Mouse (Mus musculus) liver, postnatal 0 days (tissue): ENCODE results near the gene Minos1. TPM values are rescaled to one million over a fixed set of nuclear protein-coding genes. Genes with fewer than 3 reads are reported as not detected.

ENCODE experiments used
- ATAC-seq: fragments of 200-750 bp; cut with Nextera tagmentation; 2 replicates; pipeline ENCODE4 v1.8.0; 2017; ENCODE audit warnings: mild to moderate bottlenecking, moderate library complexity
- DNase-seq: peaks from one replicate; pipeline ENCODE4 v3.0.0-alpha.2; 2016
- H3K27ac ChIP-seq: fragments of 300-500 bp; sonication (generic); 2 replicates; pipeline ENCODE4 v1.5.1; 2014; ENCODE audit warnings: antibody characterized with exemption, moderate library complexity, mild to moderate bottlenecking, low read depth
- H3K27me3 ChIP-seq: fragments of 300-500 bp; sonication (generic); 2 replicates; pipeline ENCODE4 v1.6.1; 2014; ENCODE audit warnings: low read length, control low read depth, mixed read lengths; ENCODE audit not compliant: insufficient read depth
- H3K36me3 ChIP-seq: fragments of 300-500 bp; sonication (generic); replicated peaks from 2 replicates; pipeline ENCODE4 v1.6.1; 2014; ENCODE audit warnings: mild to moderate bottlenecking, control low read depth, low read length, moderate library complexity, mixed read lengths; ENCODE audit not compliant: insufficient read depth
- H3K4me1 ChIP-seq: fragments of 300-500 bp; sonication (generic); 2 replicates; pipeline ENCODE4 v1.6.1; 2014; ENCODE audit warnings: antibody characterized with exemption, mild to moderate bottlenecking, control low read depth; ENCODE audit not compliant: insufficient read depth
- H3K4me2 ChIP-seq: fragments of 300-500 bp; sonication (generic); 2 replicates; pipeline ENCODE4 v1.6.1; 2014; ENCODE audit warnings: low read depth, mild to moderate bottlenecking, low read length, moderate library complexity, mixed read lengths
- H3K4me3 ChIP-seq: fragments of 300-500 bp; sonication (generic); 2 replicates; pipeline ENCODE4 v1.5.1; 2014; ENCODE audit warnings: low read depth, low read length
- H3K9ac ChIP-seq: fragments of 300-500 bp; sonication (generic); replicated peaks from 2 replicates; pipeline ENCODE4 v1.6.1; 2014; ENCODE audit warnings: mild to moderate bottlenecking, moderate library complexity
- H3K9me3 ChIP-seq: fragments of 300-500 bp; sonication (generic); 2 replicates; pipeline ENCODE4 v1.6.1; 2016; ENCODE audit warnings: mild to moderate bottlenecking, control low read depth, low read length, mixed read lengths
- CTCF ChIP-seq: sonication (generic); IDR thresholded peaks from 2 replicates; pipeline ENCODE4 v1.5.1; 2016; ENCODE audit warnings: antibody characterized with exemption, low read depth
- EP300 ChIP-seq: IDR thresholded peaks from 2 replicates; pipeline ENCODE4 v1.6.1; 2016; ENCODE audit warnings: antibody characterized with exemption, low read depth, mild to moderate bottlenecking
- WGBS: fragments of 180-500 bp; shearing (Covaris S2); extraction: QIAGEN DNeasy Blood & Tissue Kit; methylation state at CpG from one replicate; pipeline ENCODE4 v1.1.7; 2014; ENCODE audit not compliant: insufficient replicate concordance; 5-methylcytosine and 5-hydroxymethylcytosine counted together
- polyA plus RNA-seq: library from polyadenylated mRNA; unstranded; fragments of >200 nt; fragmentation: Nextera tagmentation; extraction: Ambion mirVana; gene quantifications from 2 replicates; pipeline ENCODE4 v1.2.1, GENCODE M21; 2015

The Minos1 gene
- polyA plus RNA-seq, 1 experiment from 2014 or later: 387 TPM

DNA sequence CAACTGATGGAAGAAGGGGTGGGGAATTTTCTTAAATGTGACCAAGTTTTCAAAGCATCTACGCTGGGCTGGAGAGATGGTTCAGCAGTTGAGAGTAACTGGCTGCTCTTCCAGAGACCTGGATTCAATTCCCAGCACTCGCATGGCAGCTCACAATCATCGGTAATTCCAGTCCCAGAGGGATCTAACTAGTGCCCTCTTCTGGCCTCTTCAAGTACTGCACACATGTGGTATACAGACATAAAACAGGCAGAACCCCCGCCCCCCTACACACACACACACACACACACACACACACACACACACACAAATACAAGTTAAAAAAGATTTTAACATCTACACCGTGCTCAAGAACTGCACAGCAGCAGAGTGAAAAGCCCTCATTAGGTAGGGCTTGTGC lies 15.2 kb downstream of the Minos1 start:
- TF ChIP-seq EP300 (no peak), CTCF (peak; percentile 59)
- DNase-seq (peak; percentile 45), ATAC-seq (no peak)
- 91% methylated on average over 5 of the region's 5 CpGs for WGBS
- Histone ChIP-seq H3K9me3 (no peaks in the 10 kb centered on the region), H3K27me3 (no peaks in the 10 kb centered on the region), H3K4me1 (peaks cover 47% of the 10 kb centered on the region), H3K4me2 (no peak overlapping the region), H3K36me3 (no peaks in the 10 kb centered on the region), H3K9ac (no peak overlapping the region), H3K4me3 (no peak overlapping the region), H3K27ac (no peak overlapping the region)

DNA sequence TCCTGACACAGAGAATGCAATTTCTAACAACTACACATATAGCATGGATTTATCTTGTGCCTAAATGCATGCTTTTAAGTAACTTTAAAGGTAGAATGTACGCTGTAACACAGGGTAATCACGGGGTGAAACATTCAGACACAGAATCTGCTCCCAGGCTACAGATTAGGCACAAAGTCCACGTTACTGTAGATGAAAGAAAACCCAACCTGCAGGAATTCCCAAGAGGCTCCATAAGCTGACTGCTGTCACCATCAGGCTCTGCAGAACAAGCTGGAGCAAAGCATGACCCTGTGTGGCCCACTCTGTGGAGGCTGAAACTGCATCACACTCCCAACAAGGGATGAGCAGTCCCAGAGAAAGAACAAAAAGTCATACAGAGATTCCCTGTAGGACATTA lies 18.4 kb downstream of the Minos1 start:
- Histone ChIP-seq H3K36me3 (0 out of 2 replicates have a peak, but pooled peaks cover under 1% of the 10 kb centered on the region), H3K9me3 (no peaks in the 10 kb centered on the region), H3K4me3 (no peak overlapping the region), H3K4me1 (peaks cover 31% of the 10 kb centered on the region), H3K27me3 (no peaks in the 10 kb centered on the region), H3K4me2 (no peak overlapping the region), H3K27ac (no peak overlapping the region), H3K9ac (no peak overlapping the region)
- no peak for ATAC-seq
- 57% methylated on average over 3 of the region's 3 CpGs for WGBS
- TF ChIP-seq CTCF (no peak), EP300 (no peak)
- DNase-seq: no peak

DNA sequence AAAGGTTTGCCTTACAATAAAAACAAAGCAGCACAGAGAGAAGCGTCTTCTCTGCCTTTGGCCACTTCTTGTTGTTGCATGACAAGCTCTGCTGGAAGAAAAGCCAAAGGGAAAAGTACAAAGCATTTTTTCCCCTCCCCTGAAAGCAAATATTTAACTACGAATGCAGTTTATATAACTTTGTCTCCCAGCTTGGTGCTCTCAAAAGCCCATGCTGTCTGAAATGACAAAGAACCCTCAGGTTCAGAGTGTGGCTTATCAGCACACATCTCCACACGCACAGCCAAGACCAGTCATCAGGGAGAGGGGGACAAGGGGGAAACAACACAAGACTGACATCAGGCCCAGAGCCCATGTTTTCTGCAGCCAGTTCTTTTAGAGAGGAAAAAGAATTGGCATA lies 19.5 kb downstream of the Minos1 start:
- no peaks in the 10 kb centered on the region for H3K9me3 ChIP-seq
- H3K4me3 ChIP-seq: no peak overlapping the region
- no peak for DNase-seq
- H3K4me2 ChIP-seq: 0 out of 2 replicates have a peak overlapping the region, but pooled peaks have one; percentile 22
- no peak overlapping the region for H3K9ac ChIP-seq
- ATAC-seq: no peak
- H3K27me3 ChIP-seq: no peaks in the 10 kb centered on the region
- TF ChIP-seq CTCF: no peak
- no peak overlapping the region for H3K27ac ChIP-seq
- 40% methylated on average over 3 of the region's 3 CpGs for WGBS
- H3K36me3 ChIP-seq: 0 out of 2 replicates have a peak, but pooled peaks cover 3% of the 10 kb centered on the region
- peaks cover 22% of the 10 kb centered on the region for H3K4me1 ChIP-seq

DNA sequence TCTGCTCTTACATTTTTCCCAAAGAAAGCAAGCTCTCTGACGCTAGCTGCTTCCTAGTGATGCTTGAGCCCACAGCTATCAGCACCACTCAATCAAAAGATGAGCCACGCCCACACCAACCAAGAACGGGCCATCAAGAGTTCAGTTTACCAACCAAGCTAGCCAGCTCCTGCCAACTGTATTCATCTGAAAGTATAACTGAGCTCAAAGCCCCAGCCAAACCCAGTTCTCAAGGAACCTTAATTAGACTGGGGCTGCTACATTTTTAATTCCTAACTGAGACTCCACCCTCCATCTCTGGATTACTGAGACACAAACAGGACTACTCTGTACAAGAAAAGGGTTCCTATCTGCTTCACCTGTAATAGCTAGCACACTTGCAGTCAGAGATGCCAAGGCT lies 20.1 kb downstream of the Minos1 start:
- TF ChIP-seq EP300 (no peak), CTCF (no peak)
- Histone ChIP-seq H3K27ac (0 out of 2 replicates have a peak overlapping the region, but pooled peaks have one; percentile 11), H3K4me3 (no peak overlapping the region), H3K9me3 (no peaks in the 10 kb centered on the region), H3K9ac (no peak overlapping the region), H3K36me3 (0 out of 2 replicates have a peak, but pooled peaks cover 3% of the 10 kb centered on the region), H3K27me3 (no peaks in the 10 kb centered on the region), H3K4me2 (0 out of 2 replicates have a peak overlapping the region, but pooled peaks have one; percentile 22), H3K4me1 (peaks cover 17% of the 10 kb centered on the region)
- ATAC-seq (no peak), DNase-seq (no peak)
- 24% methylated on average over 3 of the region's 3 CpGs for WGBS

DNA sequence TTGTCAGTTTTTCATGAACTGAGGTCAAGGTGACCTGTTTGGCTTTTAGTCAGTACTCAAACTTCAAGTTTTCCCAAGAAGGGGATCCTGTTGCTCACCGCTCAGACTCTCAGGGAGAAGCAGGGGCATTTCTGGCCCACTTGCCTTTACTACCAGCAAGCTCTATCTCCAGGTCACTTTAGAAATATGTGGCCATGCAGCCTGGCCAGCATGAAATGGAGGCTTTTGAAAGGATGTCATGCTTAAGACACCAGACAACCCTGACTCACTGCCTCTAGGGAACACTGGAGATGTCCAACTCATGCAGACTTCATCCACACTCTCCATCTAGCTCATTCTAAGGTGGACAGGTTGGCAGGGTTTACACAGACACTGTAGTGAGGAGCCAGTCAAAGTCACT lies 25.5 kb downstream of the Minos1 start:
- ATAC-seq: no peak
- H3K4me2 ChIP-seq: no peak overlapping the region
- no peaks in the 10 kb centered on the region for H3K27me3 ChIP-seq
- WGBS: 90% methylated on average over 1 of the region's 1 CpGs
- peaks cover 6% of the 10 kb centered on the region; the same call in 1 of the 2 replicates for H3K4me1 ChIP-seq
- TF ChIP-seq EP300 (no peak), CTCF (no peak)
- H3K27ac ChIP-seq: no peak overlapping the region
- peaks cover 30% of the 10 kb centered on the region for H3K36me3 ChIP-seq
- H3K9me3 ChIP-seq: no peaks in the 10 kb centered on the region
- no peak overlapping the region for H3K4me3 ChIP-seq
- no peak for DNase-seq
- no peak overlapping the region for H3K9ac ChIP-seq

DNA sequence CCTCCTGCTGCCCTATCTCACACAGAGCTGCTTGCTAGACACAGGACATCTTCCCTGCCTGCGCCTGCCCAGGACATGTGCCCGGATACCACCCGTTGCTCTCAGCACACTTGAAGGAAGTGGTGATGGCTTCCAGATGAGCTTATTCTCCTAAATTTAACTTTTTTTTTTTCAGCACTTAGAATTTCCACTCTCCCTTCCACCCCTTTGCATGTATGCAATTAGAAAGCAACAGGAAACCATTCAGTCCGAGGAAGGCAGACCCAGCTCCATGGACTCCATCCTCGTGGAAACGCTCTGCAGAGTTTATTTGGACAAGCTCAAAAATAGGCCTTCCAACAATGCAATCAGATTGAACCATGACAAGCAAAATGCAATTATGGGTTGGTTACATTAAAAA lies 29.4 kb downstream of the Minos1 start:
- 80% methylated on average over 6 of the region's 6 CpGs for WGBS
- Histone ChIP-seq H3K36me3 (peaks cover 27% of the 10 kb centered on the region), H3K27me3 (no peaks in the 10 kb centered on the region), H3K4me2 (no peak overlapping the region), H3K4me3 (no peak overlapping the region), H3K9me3 (no peaks in the 10 kb centered on the region), H3K27ac (no peak overlapping the region), H3K9ac (no peak overlapping the region), H3K4me1 (no peaks in the 10 kb centered on the region)
- no peak for TF ChIP-seq CTCF
- no peak for TF ChIP-seq EP300
- DNase-seq: no peak
- ATAC-seq: no peak

DNA sequence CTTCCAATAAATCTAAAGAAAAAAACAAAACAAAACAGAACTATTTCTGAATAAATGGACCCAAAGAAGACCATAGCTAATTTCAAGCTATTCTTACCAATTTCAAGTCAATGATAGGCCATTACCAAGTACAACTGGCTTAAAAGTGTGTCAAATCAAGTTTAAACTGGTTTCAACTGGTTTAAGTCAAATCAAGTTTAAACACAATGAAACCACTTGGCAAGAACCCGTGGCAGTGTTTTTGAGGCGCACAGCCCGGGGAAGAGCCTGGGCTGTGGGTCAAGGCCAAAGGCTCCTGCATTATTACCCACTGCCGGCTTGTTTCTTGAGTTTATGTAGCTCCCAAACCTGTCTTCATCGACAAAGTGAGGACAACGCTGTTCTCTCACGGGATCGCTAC lies 30.6 kb downstream of the Minos1 start:
- no peak overlapping the region for H3K4me3 ChIP-seq
- no peak for TF ChIP-seq EP300
- no peak for TF ChIP-seq CTCF
- ATAC-seq: no peak
- H3K27ac ChIP-seq: no peak overlapping the region
- no peak overlapping the region for H3K9ac ChIP-seq
- no peaks in the 10 kb centered on the region for H3K27me3 ChIP-seq
- 86% methylated on average over 8 of the region's 8 CpGs for WGBS
- H3K4me2 ChIP-seq: no peak overlapping the region
- no peak for DNase-seq
- peaks cover 27% of the 10 kb centered on the region for H3K36me3 ChIP-seq
- H3K4me1 ChIP-seq: no peaks in the 10 kb centered on the region
- peaks cover under 1% of the 10 kb centered on the region; the same call in 1 of the 2 replicates for H3K9me3 ChIP-seq
